In genomic region chr6:141048271-141048670, GRCm38 (mm10) we compare ENCODE assay signal across 20 mouse cellular contexts.
"Had no signal": no experiment of that assay in that cellular context is flagged by ENCODE, and none has a peak within 500 bp of the region (broad histone marks: within the 10 kb centered on the region; RNA-seq: fewer than 3 reads in every experiment).

No protein-coding gene starts in this region.

- DNase-seq: liver, postnatal 0 days; lung, adult 2 months; lung, postnatal 14 days; lung, postnatal 36 days; retina, postnatal 1 day; right cerebral cortex, adult 18-20 months; right cerebral cortex, postnatal 25 days; right cerebral cortex, postnatal 4 days; spleen, adult 18-20 months; thymus, adult 18-20 months; thymus, postnatal 14 days; thymus, postnatal 36 days had no signal

- H3K27ac ChIP-seq: liver, embryonic 15.5 days; lung, embryonic 15.5 days; macrophage; midbrain, embryonic 13.5 days; midbrain, embryonic 15.5 days; neural tube, embryonic 12.5 days had no signal

- ATAC-seq: liver, postnatal 0 days; lung, postnatal 0 days; midbrain, embryonic 13.5 days; midbrain, embryonic 15.5 days had no signal

- H3K9ac ChIP-seq: liver, embryonic 15.5 days; liver, postnatal 0 days; lung, embryonic 15.5 days; midbrain, embryonic 13.5 days; midbrain, embryonic 15.5 days; neural tube, embryonic 12.5 days had no signal

- H3K36me3 ChIP-seq: liver, embryonic 15.5 days; lung, embryonic 15.5 days; midbrain, embryonic 13.5 days; midbrain, embryonic 15.5 days; neural tube, embryonic 12.5 days had no signal

- H3K27me3 ChIP-seq: liver, embryonic 15.5 days; lung, embryonic 15.5 days; megakaryocyte, embryonic 14.5 days; midbrain, embryonic 13.5 days; midbrain, embryonic 15.5 days; neural tube, embryonic 12.5 days had no signal

- H3K4me3 ChIP-seq: liver, embryonic 15.5 days; lung, embryonic 15.5 days; megakaryocyte, embryonic 14.5 days; midbrain, embryonic 13.5 days; midbrain, embryonic 15.5 days; neural tube, embryonic 12.5 days had no signal

- H3K4me1 ChIP-seq: liver, embryonic 15.5 days; megakaryocyte, embryonic 14.5 days; midbrain, embryonic 13.5 days; midbrain, embryonic 15.5 days; neural tube, embryonic 12.5 days had no signal
